Mouse (Mus musculus) kidney, adult 2 months (tissue): ENCODE data around the gene Gm9803.

Source experiments
- CTCF ChIP-seq: fragments of 200-500 bp; conservative IDR thresholded peaks from 2 replicates; pipeline ENCODE4 v1.5.1; 2011; ENCODE audit warnings: low read depth, mild to moderate bottlenecking, control low read depth, low read length, moderate library complexity, mixed read lengths; ENCODE audit not compliant: insufficient read depth, insufficient read length
- POLR2A ChIP-seq: fragments of 200-500 bp; IDR thresholded peaks from one replicate; pipeline ENCODE4 v1.6.1; 2011; ENCODE audit warnings: low read depth, low read length, control low read depth

GRCm38 (mm10) chr10:43480227-43480849 is 43.5 kb upstream of the Gm9803 start:
- TF ChIP-seq CTCF (no peak), POLR2A (no peak)
